Comparison of ENCODE assay signal across 8 mouse cellular contexts in genomic region chr4:133090720-133091458, GRCm38 (mm10). TPM values are rescaled to one million over a fixed set of nuclear protein-coding genes. Genes with fewer than 3 reads are reported as not detected.
A peak's percentile ranks its signal among the peaks of the same experiment; 100 is the strongest.
DNase-seq lines count a peak whose midpoint lies in the region; ATAC-seq and TF ChIP-seq lines count a peak whose summit lies in the region.

No protein-coding gene starts in this region.

- no peak overlapping the region for H3K4me3 ChIP-seq in ES-Bruce4 (ENCODE audit: low read depth, low read length)
- no peak overlapping the region for H3K4me3 ChIP-seq in forebrain, embryonic 15.5 days
- H3K4me3 ChIP-seq in intestine, postnatal 0 days (ENCODE audit: low read depth, low read length): no peak overlapping the region

- WGBS in forebrain, embryonic 15.5 days: 21% methylated on average over 18 of the region's 18 CpGs
- WGBS in intestine, postnatal 0 days: 47% methylated on average over 18 of the region's 18 CpGs

- no peaks in the 10 kb centered on the region for H3K9me3 ChIP-seq in ES-Bruce4 (replicated peaks; ENCODE audit: control insufficient read depth, insufficient read depth, low read length, poor library complexity, severe bottlenecking)
- H3K9me3 ChIP-seq in forebrain, embryonic 15.5 days: no peaks in the 10 kb centered on the region
- H3K9me3 ChIP-seq in intestine, postnatal 0 days (ENCODE audit: control insufficient read depth): no peaks in the 10 kb centered on the region

- H3K27me3 ChIP-seq in ES-Bruce4 (ENCODE audit: control insufficient read depth, insufficient read depth, low read length, poor library complexity, severe bottlenecking): no peaks in the 10 kb centered on the region
- no peaks in the 10 kb centered on the region for H3K27me3 ChIP-seq in forebrain, embryonic 15.5 days
- H3K27me3 ChIP-seq in intestine, postnatal 0 days (replicated peaks; ENCODE audit: control insufficient read depth, insufficient read depth, low read length): no peaks in the 10 kb centered on the region

- peak; percentile 75 for ATAC-seq in forebrain, embryonic 15.5 days (replicated peaks)
- ATAC-seq in intestine, postnatal 0 days: no peak
- ATAC-seq in erythroblast, adult 5-6 weeks (replicated peaks; ENCODE audit: low FRiP score, poor library complexity, severe bottlenecking): no peak

- H3K36me3 ChIP-seq in ES-Bruce4 (ENCODE audit: control insufficient read depth, insufficient read depth, low read length, poor library complexity, severe bottlenecking): no peaks in the 10 kb centered on the region
- no peaks in the 10 kb centered on the region for H3K36me3 ChIP-seq in forebrain, embryonic 15.5 days
- no peaks in the 10 kb centered on the region for H3K36me3 ChIP-seq in intestine, postnatal 0 days (ENCODE audit: control insufficient read depth, insufficient read depth)

- no peak for TF ChIP-seq CTCF in ES-Bruce4 (IDR thresholded peaks at IDR 0.05; ENCODE audit: low read depth, low read length)
- 0 out of 2 replicates have a peak, but pooled peaks have one; percentile 4 for TF ChIP-seq CTCF in intestine, postnatal 0 days (IDR thresholded peaks at IDR 0.05; ENCODE audit: low read depth)

- no peak overlapping the region for H3K9ac ChIP-seq in ES-Bruce4 (ENCODE audit: low read depth, poor library complexity, severe bottlenecking)
- 0 out of 2 replicates have a peak overlapping the region, but pooled peaks have one; percentile 14 for H3K9ac ChIP-seq in forebrain, embryonic 15.5 days (replicated peaks)
- peak overlapping the region; percentile 5; the same call in 1 of the 2 replicates for H3K9ac ChIP-seq in intestine, postnatal 0 days (ENCODE audit: low read depth, low read length)

- no peak for TF ChIP-seq EP300 in ES-Bruce4 (IDR thresholded peaks at IDR 0.05; ENCODE audit: insufficient read depth, low read depth, low read length)

- no peak for TF ChIP-seq POLR2A in ES-Bruce4 (IDR thresholded peaks at IDR 0.05; ENCODE audit: insufficient read depth, low read length)

- H3K27ac ChIP-seq in ES-Bruce4 (ENCODE audit: insufficient read depth, low read length): 0 out of 2 replicates have a peak overlapping the region, but pooled peaks have one; percentile 7
- peak overlapping the region; percentile 93 for H3K27ac ChIP-seq in forebrain, embryonic 15.5 days (replicated peaks)
- H3K27ac ChIP-seq in intestine, postnatal 0 days (ENCODE audit: low read depth, low read length): peak overlapping the region; percentile 66

- H3K4me2 ChIP-seq in forebrain, embryonic 15.5 days (replicated peaks): peak overlapping the region; percentile 31
- 0 out of 2 replicates have a peak overlapping the region, but pooled peaks have one; percentile 32 for H3K4me2 ChIP-seq in intestine, postnatal 0 days (replicated peaks; ENCODE audit: low read depth)

- DNase-seq in gastrocnemius, postnatal 10 days: peak; percentile 50
- no peak for DNase-seq in gastrocnemius, postnatal 25 days
- peak; percentile 94 for DNase-seq in lung, postnatal 10 days
- DNase-seq in thymus, postnatal 25 days: peak; percentile 56

- H3K4me1 ChIP-seq in ES-Bruce4 (ENCODE audit: control insufficient read depth, insufficient read depth, low read length): peaks cover 19% of the 10 kb centered on the region
- H3K4me1 ChIP-seq in forebrain, embryonic 15.5 days: peaks cover 82% of the 10 kb centered on the region
- H3K4me1 ChIP-seq in intestine, postnatal 0 days (replicated peaks; ENCODE audit: control insufficient read depth, insufficient read depth, low read length): peaks cover 25% of the 10 kb centered on the region

RNA-seq across cellular contexts. Expression of gene Wasf2, which starts 39.4 kb away (rescaled TPM):
- 10 to 100 TPM; 73.1 to 88.7 TPM for total RNA-seq in gastrocnemius, postnatal 10 days (2021)
- 10 to 100 TPM; 33.8 to 39.7 TPM for total RNA-seq in gastrocnemius, postnatal 25 days (2021)
- polyA plus RNA-seq in ES-Bruce4 (2011; ENCODE audit: insufficient read depth, insufficient read length, low read depth, missing spikeins): 102 and 103 TPM in 2 replicates
- polyA plus RNA-seq in forebrain, embryonic 15.5 days (2015; fragmentation: Nextera tagmentation; extraction: Ambion mirVana): 31.8 and 33.6 TPM in 2 replicates
- polyA plus RNA-seq in intestine, postnatal 0 days (2015; fragmentation: Nextera tagmentation; extraction: Ambion mirVana): 64.6 and 68.4 TPM in 2 replicates
- total RNA-seq in erythroblast, adult 5-6 weeks (2015; ENCODE audit: low replicate concordance): 49.6 and 78.6 TPM in 2 replicates
- total RNA-seq in erythroblast, adult 5-6 weeks (2017; ENCODE audit: low replicate concordance): 40.3 and 58.8 TPM in 2 replicates

Comparison
In these comparisons a context has a peak if more than half of its experiments do, and no peak if none do; other contexts are left out.
1. H3K27ac ChIP-seq: peak in every context shown above with its lines; median percentile 93 in forebrain, embryonic 15.5 days; 66 in intestine, postnatal 0 days; 7 in ES-Bruce4.